Mouse (Mus musculus) G1E (cell line): ENCODE measurements at regions not wholly inside any gene's neighbourhood (a gene's known extent, or its start where the extent isn't known, plus 50 kb on each side); places are given as distances from the start of the nearest gene placed in this dataset.
A peak's percentile ranks its signal among the peaks of the same experiment; 100 is the strongest.

Source experiments
- ATAC-seq: 2 replicates; pipeline ENCODE4 v1.8.0; 2016; ENCODE audit warnings: mild to moderate bottlenecking; ENCODE audit not compliant: insufficient number of reproducible peaks, poor library complexity, low FRiP score, severe bottlenecking; ENCODE audit errors: extremely low read depth
- DNase-seq: peaks from one replicate; pipeline ENCODE4 v3.0.0; 2012; ENCODE audit warnings: low spot score
- H3K27me3 ChIP-seq: 2 replicates; pipeline ENCODE4 v1.6.1; 2012; ENCODE audit warnings: mild to moderate bottlenecking, low read length, inconsistent platforms; ENCODE audit not compliant: insufficient read depth
- H3K36me3 ChIP-seq: replicated peaks from 2 replicates; pipeline ENCODE3; 2012; ENCODE audit warnings: mild to moderate bottlenecking, inconsistent platforms
- H3K4me1 ChIP-seq: 2 replicates; pipeline ENCODE4 v1.6.1; 2012; ENCODE audit warnings: low read depth, low read length, inconsistent platforms, mixed read lengths; ENCODE audit not compliant: insufficient read depth
- H3K4me3 ChIP-seq: 2 replicates; pipeline ENCODE4 v1.5.1; 2012; ENCODE audit warnings: low read depth, mild to moderate bottlenecking, inconsistent platforms, low read length, moderate library complexity, mixed read lengths
- H3K9me3 ChIP-seq: replicated peaks from 2 replicates; pipeline ENCODE4 v1.6.1; 2012; ENCODE audit warnings: inconsistent platforms
- CTCF ChIP-seq: IDR thresholded peaks from 2 replicates; pipeline ENCODE4 v1.5.1; 2012; ENCODE audit warnings: low read depth, low read length, inconsistent platforms, mixed read lengths
- GATA1 ChIP-seq: IDR thresholded peaks from 2 replicates; pipeline ENCODE4 v1.6.1; 2012; ENCODE audit warnings: borderline replicate concordance, low read length, inconsistent platforms, mixed read lengths
- GATA2 ChIP-seq: IDR thresholded peaks from 2 replicates; pipeline ENCODE4 v1.6.1; 2012; ENCODE audit warnings: low read depth, low read length, inconsistent platforms, borderline replicate concordance
- POLR2AphosphoS5 ChIP-seq: IDR thresholded peaks from 2 replicates; pipeline ENCODE4 v1.6.1; 2012; ENCODE audit warnings: low read depth, low read length, inconsistent platforms; ENCODE audit not compliant: insufficient replicate concordance
- TAL1 ChIP-seq: conservative IDR thresholded peaks from 2 replicates; pipeline ENCODE4 v1.6.1; 2012; ENCODE audit warnings: low read depth, low read length, inconsistent platforms, mixed read lengths

- Histone ChIP-seq H3K9me3 (peaks cover 2% of the 10 kb centered on the region; the same call in 1 of the 2 replicates), H3K27me3 (no peaks in the 10 kb centered on the region), H3K4me1 (no peaks in the 10 kb centered on the region), H3K4me3 (no peak overlapping the region), H3K36me3 (no peaks in the 10 kb centered on the region)
- DNase-seq (no peak), ATAC-seq (peak; percentile 59)
- TF ChIP-seq POLR2AphosphoS5 (no peak), GATA1 (no peak), TAL1 (no peak), GATA2 (no peak), CTCF (no peak)
Observed at GRCm38 (mm10) chr14:114821672-114822071, 270.3 kb upstream of the Gpc5 start.

GRCm38 (mm10) chr14:114826662-114827321, 265.2 kb upstream of the Gpc5 start:
- TF ChIP-seq GATA2 (no peak), CTCF (no peak), POLR2AphosphoS5 (no peak), TAL1 (no peak), GATA1 (no peak)
- DNase-seq (no peak), ATAC-seq (no peak)
- Histone ChIP-seq H3K36me3 (no peaks in the 10 kb centered on the region), H3K4me1 (no peaks in the 10 kb centered on the region), H3K9me3 (peaks cover under 1% of the 10 kb centered on the region; the same call in 1 of the 2 replicates), H3K27me3 (no peaks in the 10 kb centered on the region), H3K4me3 (no peak overlapping the region)

- peaks cover 6% of the 10 kb centered on the region for H3K9me3 ChIP-seq
- no peak overlapping the region for H3K4me3 ChIP-seq
- TF ChIP-seq GATA2 (no peak), TAL1 (no peak), POLR2AphosphoS5 (no peak), GATA1 (no peak), CTCF (no peak)
- no peaks in the 10 kb centered on the region for H3K27me3 ChIP-seq
- DNase-seq (no peak), ATAC-seq (no peak)
- no peaks in the 10 kb centered on the region for H3K4me1 ChIP-seq
- no peaks in the 10 kb centered on the region for H3K36me3 ChIP-seq
Observed at GRCm38 (mm10) chr14:114829310-114829709, 262.7 kb upstream of the Gpc5 start.

- Histone ChIP-seq H3K4me1 (no peaks in the 10 kb centered on the region), H3K4me3 (no peak overlapping the region), H3K27me3 (no peaks in the 10 kb centered on the region), H3K9me3 (peaks cover 10% of the 10 kb centered on the region), H3K36me3 (no peaks in the 10 kb centered on the region)
- ATAC-seq (no peak), DNase-seq (no peak)
- no peak for TF ChIP-seq TAL1
- TF ChIP-seq CTCF, result peak; percentile 36
- TF ChIP-seq GATA1, result no peak
- TF ChIP-seq GATA2, result no peak
- TF ChIP-seq POLR2AphosphoS5, result no peak
Observed at GRCm38 (mm10) chr14:114832987-114833386, 259.0 kb upstream of the Gpc5 start.

- no peak for ATAC-seq
- H3K36me3 ChIP-seq, result no peaks in the 10 kb centered on the region
- no peaks in the 10 kb centered on the region for H3K27me3 ChIP-seq
- TF ChIP-seq GATA1 (no peak), CTCF (no peak), GATA2 (no peak), POLR2AphosphoS5 (no peak), TAL1 (no peak)
- no peak for DNase-seq
- no peaks in the 10 kb centered on the region for H3K4me1 ChIP-seq
- H3K4me3 ChIP-seq, result no peak overlapping the region
- H3K9me3 ChIP-seq, result peaks cover 9% of the 10 kb centered on the region
Observed at GRCm38 (mm10) chr14:114836723-114837349, 255.2 kb upstream of the Gpc5 start.

GRCm38 (mm10) chr14:114837652-114838276, 254.3 kb upstream of the Gpc5 start:
- DNase-seq, result no peak
- Histone ChIP-seq H3K36me3 (no peaks in the 10 kb centered on the region), H3K9me3 (peaks cover 6% of the 10 kb centered on the region; the same call in 1 of the 2 replicates), H3K4me3 (no peak overlapping the region), H3K4me1 (no peaks in the 10 kb centered on the region), H3K27me3 (no peaks in the 10 kb centered on the region)
- no peak for TF ChIP-seq GATA1
- no peak for TF ChIP-seq GATA2
- no peak for TF ChIP-seq POLR2AphosphoS5
- TF ChIP-seq CTCF, result no peak
- TF ChIP-seq TAL1, result no peak
- ATAC-seq, result no peak
